Mouse (Mus musculus): ENCODE results near the gene Agtrap.

GRCm38 (mm10) chr4:148084261-148084714 is 3.5 kb downstream of the Agtrap start:
- TF ChIP-seq POLR2A (IDR thresholded peaks at IDR 0.05; ENCODE audit: borderline replicate concordance, low read depth, low read length) (no peak), CTCF (IDR thresholded peaks at IDR 0.05; ENCODE audit: low read depth, low read length) (no peak)
